Mouse (Mus musculus) intestine, embryonic 14.5 days (tissue): ENCODE measurements around the gene Zfp648. TPM values are rescaled to one million over a fixed set of nuclear protein-coding genes. Genes with fewer than 3 reads are reported as not detected.

ENCODE experiments used
- ATAC-seq: fragments of 200-750 bp; cut with Nextera tagmentation; replicated peaks from 2 replicates; pipeline ENCODE4 v1.8.0; 2017; ENCODE audit warnings: low read depth, moderate number of reproducible peaks, moderate TSS enrichment, moderate library complexity; ENCODE audit not compliant: low FRiP score, low TSS enrichment
- DNase-seq: peaks from one replicate; pipeline ENCODE4 v3.0.0-alpha.2; 2018; ENCODE audit warnings: low spot score
- H3K27ac ChIP-seq: fragments of 300-500 bp; sonication (generic); 2 replicates; pipeline ENCODE4 v1.5.1; 2014; ENCODE audit warnings: low read depth, mild to moderate bottlenecking, control low read depth
- H3K27me3 ChIP-seq: fragments of 300-500 bp; sonication (generic); replicated peaks from 2 replicates; pipeline ENCODE4 v1.6.1; 2014; ENCODE audit warnings: low read length, control low read depth; ENCODE audit not compliant: control insufficient read depth, insufficient read depth
- H3K36me3 ChIP-seq: fragments of 300-500 bp; sonication (generic); 2 replicates; pipeline ENCODE4 v1.6.1; 2014; ENCODE audit warnings: low read length, control low read depth; ENCODE audit not compliant: control insufficient read depth, insufficient read depth
- H3K4me1 ChIP-seq: fragments of 300-500 bp; sonication (generic); replicated peaks from 2 replicates; pipeline ENCODE4 v1.6.1; 2014; ENCODE audit warnings: low read length, control low read depth, mixed read lengths; ENCODE audit not compliant: control insufficient read depth, insufficient read depth
- H3K4me2 ChIP-seq: fragments of 300-500 bp; sonication (generic); 2 replicates; pipeline ENCODE4 v1.6.1; 2014; ENCODE audit warnings: low read length
- H3K4me3 ChIP-seq: fragments of 300-500 bp; sonication (generic); 2 replicates; pipeline ENCODE4 v1.5.1; 2014; ENCODE audit warnings: low read depth, low read length, control low read depth, mixed read lengths
- H3K9ac ChIP-seq: fragments of 300-500 bp; sonication (generic); 2 replicates; pipeline ENCODE4 v1.6.1; 2014; ENCODE audit warnings: mild to moderate bottlenecking, low read length
- H3K9me3 ChIP-seq: fragments of 300-500 bp; sonication (generic); 2 replicates; pipeline ENCODE4 v1.6.1; 2016; ENCODE audit warnings: low read length, control low read depth; ENCODE audit not compliant: control insufficient read depth
- WGBS: fragments of 180-500 bp; shearing (Covaris S2); extraction: QIAGEN DNeasy Blood & Tissue Kit; methylation state at CpG from one replicate; pipeline ENCODE4 v1.1.7; 2014; 5-methylcytosine and 5-hydroxymethylcytosine counted together
- polyA plus RNA-seq: library from polyadenylated mRNA; unstranded; fragments of >200 nt; fragmentation: Nextera tagmentation; extraction: Ambion mirVana; gene quantifications from 2 replicates; pipeline ENCODE4 v1.2.1, GENCODE M21; 2014

The Zfp648 gene
- polyA plus RNA-seq, 1 experiment from 2014 or later = 0.12 TPM

DNA sequence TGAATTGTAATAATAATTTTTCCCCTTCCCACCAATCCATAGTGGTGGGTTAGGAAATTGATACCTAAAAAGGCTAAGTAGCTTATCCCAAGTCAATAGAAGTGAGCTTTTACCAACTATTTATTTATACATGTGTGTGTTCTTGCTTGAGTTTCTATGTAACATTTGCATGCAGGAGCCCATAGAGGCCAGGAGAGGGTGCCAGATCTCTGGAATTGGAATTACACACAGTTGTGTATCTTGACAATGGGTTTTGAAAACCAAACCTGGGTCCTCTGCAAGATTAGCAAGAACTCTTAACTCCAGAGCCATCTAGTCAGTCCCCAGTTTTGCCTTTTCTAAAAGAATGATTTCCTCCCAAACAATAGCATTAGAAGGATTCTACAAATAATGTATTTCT, 37.9 kb downstream of the Zfp648 start:
- H3K36me3 ChIP-seq = no peaks in the 10 kb centered on the region
- no peak overlapping the region for H3K27ac ChIP-seq
- ATAC-seq (no peak), DNase-seq (no peak)
- H3K4me1 ChIP-seq = no peaks in the 10 kb centered on the region
- H3K9me3 ChIP-seq = no peaks in the 10 kb centered on the region
- H3K4me2 ChIP-seq = no peak overlapping the region
- no peak overlapping the region for H3K4me3 ChIP-seq
- H3K27me3 ChIP-seq = no peaks in the 10 kb centered on the region
- H3K9ac ChIP-seq = no peak overlapping the region

GRCm38 (mm10) chr1:154251186-154251585, 50.2 kb downstream of the Zfp648 start:
- WGBS = 75% methylated on average over 2 of the region's 2 CpGs
- H3K4me2 ChIP-seq = no peak overlapping the region

DNA sequence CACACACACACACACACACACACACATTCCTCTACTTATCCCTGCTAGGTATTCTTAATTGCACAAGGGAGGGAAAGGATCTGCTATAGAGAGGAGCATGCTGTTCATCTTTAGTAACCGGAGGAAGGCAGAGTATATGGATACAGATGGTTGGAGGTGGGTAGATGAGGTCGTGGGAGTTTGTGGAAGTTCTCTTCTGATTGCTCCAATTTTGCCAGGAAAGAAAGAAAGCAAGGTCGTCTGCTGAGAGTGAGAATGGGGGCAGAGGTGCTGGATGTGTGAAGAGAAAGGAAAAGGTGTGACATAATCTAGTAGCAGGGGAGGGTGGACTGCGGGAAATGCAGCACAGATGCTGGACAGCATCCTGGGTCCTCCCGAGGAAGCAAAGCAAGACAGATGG, 51.8 kb downstream of the Zfp648 start:
- ATAC-seq (no peak), DNase-seq (no peak)
- H3K9ac ChIP-seq = no peak overlapping the region
- H3K4me1 ChIP-seq = no peaks in the 10 kb centered on the region
- H3K27ac ChIP-seq = no peak overlapping the region
- 68% methylated on average over 5 of the region's 5 CpGs for WGBS
- no peaks in the 10 kb centered on the region for H3K36me3 ChIP-seq
- no peak overlapping the region for H3K4me2 ChIP-seq
- no peak overlapping the region for H3K4me3 ChIP-seq
- H3K9me3 ChIP-seq = no peaks in the 10 kb centered on the region
- H3K27me3 ChIP-seq = no peaks in the 10 kb centered on the region

More at GRCm38 (mm10) chr1:154251186-154251585, 50.2 kb downstream of the Zfp648 start:
- ATAC-seq (no peak), DNase-seq (no peak)
- H3K4me3 ChIP-seq = no peak overlapping the region
- H3K27me3 ChIP-seq = no peaks in the 10 kb centered on the region
- no peaks in the 10 kb centered on the region for H3K9me3 ChIP-seq
- H3K4me1 ChIP-seq = no peaks in the 10 kb centered on the region
- no peak overlapping the region for H3K27ac ChIP-seq
- H3K9ac ChIP-seq = no peak overlapping the region
- no peaks in the 10 kb centered on the region for H3K36me3 ChIP-seq
